Comparison of ENCODE assay signal across 9 mouse cellular contexts in genomic region chr6:72981851-72982250, GRCm38 (mm10). TPM values are rescaled to one million over a fixed set of nuclear protein-coding genes. Genes with fewer than 3 reads are reported as not detected.
A peak's percentile ranks its signal among the peaks of the same experiment; 100 is the strongest.
DNase-seq lines count a peak whose midpoint lies in the region; ATAC-seq and TF ChIP-seq lines count a peak whose summit lies in the region.
"Had no signal": no experiment of that assay in that cellular context is flagged by ENCODE, and none has a peak within 500 bp of the region (broad histone marks: within the 10 kb centered on the region; RNA-seq: fewer than 3 reads in every experiment).

No protein-coding gene starts in this region.

- H3K4me2 ChIP-seq in heart, postnatal 0 days (ENCODE audit: low read depth, low read length): peak overlapping the region; percentile 31; the same call in 1 of the 2 replicates
- no peak overlapping the region for H3K4me2 ChIP-seq in lung, embryonic 16.5 days (ENCODE audit: low read depth, low read length)
- no peak overlapping the region for H3K4me2 ChIP-seq in midbrain, embryonic 16.5 days (ENCODE audit: low read length)
- H3K4me2 ChIP-seq: midbrain, embryonic 11.5 days had no signal

- no peaks in the 10 kb centered on the region for H3K36me3 ChIP-seq in heart, postnatal 0 days (replicated peaks; ENCODE audit: control insufficient read depth, insufficient read depth, low read length)
- no peaks in the 10 kb centered on the region for H3K36me3 ChIP-seq in lung, embryonic 16.5 days (ENCODE audit: control insufficient read depth, insufficient read depth, low read length)
- no peaks in the 10 kb centered on the region for H3K36me3 ChIP-seq in midbrain, embryonic 16.5 days (ENCODE audit: control insufficient read depth, insufficient read depth, low read length)

- H3K27me3 ChIP-seq in heart, postnatal 0 days (ENCODE audit: control insufficient read depth, insufficient read depth, low read length): no peaks in the 10 kb centered on the region
- H3K27me3 ChIP-seq in lung, embryonic 16.5 days (ENCODE audit: control insufficient read depth, insufficient read depth, low read depth, low read length): no peaks in the 10 kb centered on the region
- H3K27me3 ChIP-seq in midbrain, embryonic 16.5 days (ENCODE audit: control insufficient read depth, insufficient read depth, low read depth, low read length): no peaks in the 10 kb centered on the region

- peak overlapping the region; percentile 67; the same call in 1 of the 2 replicates for H3K27ac ChIP-seq in heart, postnatal 0 days (ENCODE audit: low read depth)
- peak overlapping the region; percentile 79 for H3K27ac ChIP-seq in lung, embryonic 16.5 days (ENCODE audit: low read length)
- H3K27ac ChIP-seq in midbrain, embryonic 16.5 days (ENCODE audit: low read length): no peak overlapping the region

- DNase-seq in kidney, adult 9 months: peak; percentile 17
- DNase-seq in kidney, adult 18-20 months: no peak
- peak; percentile 66 for DNase-seq in T-cell, adult 2 months (ENCODE audit: low spot score)
- no peak for DNase-seq in heart, postnatal 0 days (ENCODE audit: low spot score)
- no peak for DNase-seq in c-Kit-positive CD71-positive TER-119-positive erythroid progenitor cells, embryonic 14.5 days (ENCODE audit: low spot score)
- no peak for DNase-seq in spleen, postnatal 14 days (ENCODE audit: low spot score in 2 of 2)

- no peaks in the 10 kb centered on the region for H3K4me1 ChIP-seq in heart, postnatal 0 days (ENCODE audit: control insufficient read depth, insufficient read depth)
- peaks cover 14% of the 10 kb centered on the region; the same call in 1 of the 2 replicates for H3K4me1 ChIP-seq in lung, embryonic 16.5 days (replicated peaks; ENCODE audit: control insufficient read depth, insufficient read depth, low read length)
- no peaks in the 10 kb centered on the region for H3K4me1 ChIP-seq in midbrain, embryonic 16.5 days (ENCODE audit: control insufficient read depth, insufficient read depth, low read length)

- H3K9ac ChIP-seq in heart, postnatal 0 days (replicated peaks; ENCODE audit: low read depth, low read length): no peak overlapping the region
- no peak overlapping the region for H3K9ac ChIP-seq in lung, embryonic 16.5 days (ENCODE audit: low read length)
- no peak overlapping the region for H3K9ac ChIP-seq in midbrain, embryonic 16.5 days (ENCODE audit: low read depth, low read length)

- TF ChIP-seq EP300 in heart, postnatal 0 days (IDR thresholded peaks at IDR 0.05; ENCODE audit: low read depth): no peak

- H3K9me3 ChIP-seq in heart, postnatal 0 days (replicated peaks; ENCODE audit: control insufficient read depth, low read length): no peaks in the 10 kb centered on the region
- H3K9me3 ChIP-seq in lung, embryonic 16.5 days (ENCODE audit: control insufficient read depth, low read length): no peaks in the 10 kb centered on the region
- H3K9me3 ChIP-seq in midbrain, embryonic 16.5 days (replicated peaks; ENCODE audit: control insufficient read depth, low read length, poor library complexity, severe bottlenecking): no peaks in the 10 kb centered on the region

- TF ChIP-seq CTCF in heart, postnatal 0 days (IDR thresholded peaks at IDR 0.05; ENCODE audit: low read depth): no peak

- 45% methylated on average over 6 of the region's 6 CpGs for WGBS in heart, postnatal 0 days
- whole genome bisulfite sequencing in lung, embryonic 16.5 days: 31% methylated on average over 6 of the region's 6 CpGs
- WGBS in midbrain, embryonic 16.5 days: 78% methylated on average over 6 of the region's 6 CpGs

- no peak overlapping the region for H3K4me3 ChIP-seq in heart, postnatal 0 days (ENCODE audit: low read depth, low read length)
- H3K4me3 ChIP-seq in lung, embryonic 16.5 days (ENCODE audit: low read length): no peak overlapping the region
- H3K4me3 ChIP-seq in midbrain, embryonic 16.5 days (ENCODE audit: low read depth, low read length): no peak overlapping the region

- ATAC-seq in heart, postnatal 0 days (ENCODE audit: insufficient read depth, low read depth): no peak
- ATAC-seq in lung, embryonic 16.5 days (ENCODE audit: low read depth): peak; percentile 48; the same call in 1 of the 2 replicates
- no peak for ATAC-seq in midbrain, embryonic 16.5 days

RNA-seq across cellular contexts. Expression of gene Tmsb10, which starts 23.3 kb away (rescaled TPM):
- total RNA-seq in heart, postnatal 0 days (2014; rRNA removed; ENCODE audit: low replicate concordance): 43.7 and 63.7 TPM in 2 replicates
- polyA plus RNA-seq in heart, postnatal 0 days (2015; fragmentation: Nextera tagmentation; extraction: Ambion mirVana): 1,264 and 1,367 TPM in 2 replicates
- 2,242 and 2,568 TPM in 2 replicates for polyA plus RNA-seq in lung, embryonic 16.5 days (2015; fragmentation: Nextera tagmentation; extraction: Ambion mirVana)
- polyA plus RNA-seq in midbrain, embryonic 16.5 days (2015; fragmentation: Nextera tagmentation; extraction: Ambion mirVana): 5,026 and 5,182 TPM in 2 replicates

Comparison
In these comparisons a context has a peak if more than half of its experiments do, and no peak if none do; other contexts are left out.
1. DNase-seq: peak in kidney, adult 9 months (single experiment) and T-cell, adult 2 months (single experiment); none in kidney, adult 18-20 months (single experiment), heart, postnatal 0 days (single experiment), c-Kit-positive CD71-positive TER-119-positive erythroid progenitor cells, embryonic 14.5 days (single experiment) and spleen, postnatal 14 days (0 of 2).